Mouse (Mus musculus) kidney, postnatal 25 days (tissue): ENCODE data around the gene Rab20.

ENCODE experiments used
- DNase-seq, 2 experiments: peaks; one replicate each; pipeline ENCODE4 v3.0.0; 2021; ENCODE audit warnings: mixed read lengths in 2 of 2

Gene Rab20

GRCm38 (mm10) chr8:11452152-11452551 lies 26.4 kb downstream of the Rab20 start:
- DNase-seq = no peak

DNA sequence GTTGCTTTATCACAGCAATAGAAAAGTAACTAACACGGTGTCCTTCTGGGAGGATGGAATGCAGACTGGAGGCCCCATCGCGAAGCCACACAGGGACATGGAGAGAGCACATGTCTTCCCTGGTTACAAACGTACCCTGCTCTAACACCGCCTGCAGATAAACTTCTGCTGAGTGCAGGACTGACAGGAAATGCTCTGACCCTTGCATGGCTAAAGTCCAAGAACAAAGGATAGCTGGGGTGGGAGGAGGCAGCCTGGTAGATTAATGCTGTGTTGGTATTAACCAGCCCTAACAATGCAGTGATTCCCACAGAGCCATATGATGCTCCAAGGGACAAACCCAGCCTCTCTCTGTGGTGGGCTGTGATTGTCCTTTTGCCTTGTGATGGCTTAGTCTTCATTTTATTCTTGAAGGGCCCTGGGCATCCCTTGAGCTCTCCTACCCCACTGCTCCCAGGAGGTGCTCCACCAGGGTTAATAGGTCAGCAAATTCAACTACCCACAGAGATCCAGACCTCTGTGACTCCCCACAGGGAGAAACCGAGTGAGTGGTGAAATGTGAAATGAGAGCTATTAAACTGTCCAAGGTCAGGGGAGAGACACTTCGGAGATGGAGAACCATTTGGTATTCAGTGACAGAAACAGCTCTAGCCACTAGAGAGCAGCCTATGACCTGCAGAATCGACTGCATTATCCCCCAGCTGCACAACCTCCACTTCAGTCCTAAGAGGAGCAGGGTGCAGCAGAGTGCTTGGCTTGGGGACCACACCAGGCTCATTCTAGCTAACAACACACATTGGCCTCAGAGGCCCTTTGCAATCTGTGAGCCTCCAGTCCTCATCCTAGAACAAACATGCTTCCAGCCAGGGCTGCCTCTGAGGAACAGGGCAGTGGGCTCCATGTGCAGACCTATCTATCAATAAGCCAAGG lies 28.1 kb downstream of the Rab20 start:
- peak; percentile 65 to 73 for DNase-seq

DNA sequence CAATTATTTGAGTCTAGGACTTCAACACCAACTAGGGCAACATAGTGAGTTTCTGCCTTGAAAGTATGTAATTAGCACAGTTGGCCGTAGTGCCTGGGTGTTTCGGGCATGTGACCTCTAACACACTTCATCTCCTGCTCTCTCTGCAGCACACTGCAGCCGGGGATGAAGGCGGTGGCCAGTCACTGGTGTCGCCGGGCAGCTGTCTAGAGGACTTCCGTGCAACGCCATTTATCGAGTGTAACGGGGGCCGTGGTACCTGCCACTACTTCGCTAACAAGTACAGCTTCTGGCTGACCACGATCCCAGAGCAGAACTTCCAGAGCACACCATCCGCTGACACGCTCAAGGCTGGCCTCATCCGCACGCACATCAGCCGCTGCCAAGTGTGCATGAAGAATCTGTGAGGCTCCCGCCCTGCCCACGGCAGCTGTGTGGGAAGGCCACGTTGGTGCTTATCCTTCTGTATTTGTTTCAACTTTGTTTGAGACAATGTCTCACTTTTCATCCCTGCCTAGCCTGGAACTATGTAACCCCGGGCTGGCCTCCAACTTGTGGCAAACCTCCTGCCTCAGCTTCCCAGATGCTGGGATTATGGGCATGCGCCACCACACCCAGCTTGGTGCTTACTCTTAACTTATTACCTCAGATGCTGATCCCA lies 30.5 kb downstream of the Rab20 start:
- no peak for DNase-seq

- no peak for DNase-seq
These were observed 32.7 kb downstream of the Rab20 start for GRCm38 (mm10) chr8:11445790-11446189.

GRCm38 (mm10) chr8:11444216-11444615 lies 34.3 kb downstream of the Rab20 start:
- DNase-seq = no peak

DNA sequence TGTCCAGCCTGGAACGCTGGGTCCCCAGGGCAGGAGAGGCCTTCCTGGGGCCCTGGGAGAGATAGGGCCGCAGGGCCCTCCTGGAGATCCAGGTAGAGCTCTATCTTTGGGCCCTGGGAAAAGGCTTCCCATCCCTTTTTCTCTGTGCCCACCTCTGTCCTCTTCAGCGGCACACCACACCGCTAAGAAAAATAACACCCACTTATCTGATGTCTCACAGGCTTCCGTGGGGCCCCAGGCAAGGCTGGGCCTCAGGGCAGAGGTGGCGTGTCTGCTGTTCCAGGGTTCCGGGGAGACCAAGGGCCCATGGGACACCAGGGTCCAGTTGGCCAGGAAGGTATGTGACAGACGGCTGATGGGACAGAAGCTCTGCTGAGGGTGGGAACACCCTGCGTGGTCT lies 34.9 kb downstream of the Rab20 start:
- DNase-seq = no peak

GRCm38 (mm10) chr8:11441291-11441690 lies 37.2 kb downstream of the Rab20 start:
- DNase-seq = no peak

GRCm38 (mm10) chr8:11437862-11438261 lies 40.6 kb downstream of the Rab20 start:
- DNase-seq = no peak

DNA sequence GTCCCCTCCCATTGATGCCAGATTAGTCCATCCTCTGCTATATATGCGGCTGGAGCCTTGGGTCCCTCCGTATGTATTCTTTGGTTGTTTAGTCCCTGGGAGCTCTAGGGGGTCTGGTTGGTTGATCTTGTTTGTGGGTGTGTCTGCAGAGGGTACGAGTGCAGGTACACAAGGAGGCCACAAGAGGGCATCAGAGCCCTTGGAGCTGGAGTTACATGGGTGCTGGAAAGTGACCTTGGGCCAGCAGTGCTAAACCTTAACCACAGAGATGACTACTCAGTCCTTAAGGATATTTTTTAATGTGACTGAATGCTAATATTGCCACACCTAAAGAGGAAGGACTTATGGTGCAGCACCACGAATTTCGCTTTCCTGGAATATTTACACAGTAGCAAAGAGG lies 47.8 kb downstream of the Rab20 start:
- DNase-seq = peak in 1 of 2 experiments; percentile 39

GRCm38 (mm10) chr8:11423091-11423490 lies 55.4 kb downstream of the Rab20 start:
- no peak for DNase-seq

DNA sequence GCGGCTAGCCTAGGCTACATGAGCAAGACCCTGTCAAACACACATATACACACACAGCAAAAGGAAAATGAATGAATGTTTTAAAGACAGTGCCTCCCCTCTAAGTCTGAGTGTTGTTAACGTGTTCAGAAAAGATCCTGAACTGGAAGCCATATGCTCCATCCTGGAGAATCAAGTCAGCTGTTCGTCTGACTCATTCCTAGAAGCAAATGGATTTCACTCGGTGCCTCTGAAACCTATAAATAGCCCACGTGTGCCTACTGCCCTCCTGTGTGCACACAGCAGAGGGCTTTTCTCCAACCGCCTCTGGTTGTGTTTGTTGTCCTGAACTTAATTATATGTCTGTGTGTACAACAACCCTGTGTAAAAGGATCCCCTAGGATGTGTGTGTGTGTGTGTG lies 56.5 kb downstream of the Rab20 start:
- no peak for DNase-seq

DNA sequence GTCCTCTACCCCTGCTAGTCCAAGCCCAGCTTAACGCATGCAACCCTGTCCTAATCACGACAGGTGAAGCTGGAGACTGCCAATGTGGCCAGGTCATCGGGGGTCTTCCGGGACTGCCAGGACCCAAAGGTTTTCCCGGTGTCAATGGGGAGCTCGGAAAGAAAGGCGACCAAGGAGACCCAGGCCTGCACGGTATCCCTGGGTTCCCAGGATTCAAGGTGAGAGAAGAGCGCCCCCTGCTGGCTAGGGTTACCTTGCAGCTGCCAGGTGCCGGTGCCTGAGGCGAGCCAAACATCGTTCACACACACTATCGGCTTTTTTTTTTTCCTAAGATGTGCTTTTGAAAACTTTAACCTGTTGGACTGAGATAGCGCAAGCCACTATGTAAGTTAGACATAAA lies 57.4 kb downstream of the Rab20 start:
- peak in 1 of 2 experiments; percentile 80 for DNase-seq

- peak; percentile 64 to 72 for DNase-seq
These were observed 58.9 kb downstream of the Rab20 start for GRCm38 (mm10) chr8:11419645-11420044.

- no peak for DNase-seq
These were observed 59.3 kb downstream of the Rab20 start for GRCm38 (mm10) chr8:11419232-11419631.

DNA sequence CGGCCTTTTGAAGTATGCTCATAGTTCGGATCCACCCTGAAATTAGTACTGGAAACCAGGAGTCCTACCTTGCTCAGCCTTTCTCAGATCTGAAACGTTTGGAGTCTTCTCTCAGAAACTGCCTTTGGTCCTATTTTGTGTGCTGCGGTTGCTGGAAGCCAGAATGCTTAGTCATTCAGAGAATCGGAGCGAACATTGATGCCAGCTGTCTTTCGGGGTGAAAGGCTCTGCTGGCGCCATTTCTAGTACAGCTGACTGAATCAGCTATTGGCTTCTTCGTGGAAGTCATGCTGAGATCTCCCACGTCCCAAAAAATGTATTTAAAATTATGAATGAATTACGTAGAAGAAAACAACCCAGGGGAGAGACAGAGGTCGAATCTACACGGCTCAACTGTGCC lies 60.7 kb downstream of the Rab20 start:
- no peak for DNase-seq

DNA sequence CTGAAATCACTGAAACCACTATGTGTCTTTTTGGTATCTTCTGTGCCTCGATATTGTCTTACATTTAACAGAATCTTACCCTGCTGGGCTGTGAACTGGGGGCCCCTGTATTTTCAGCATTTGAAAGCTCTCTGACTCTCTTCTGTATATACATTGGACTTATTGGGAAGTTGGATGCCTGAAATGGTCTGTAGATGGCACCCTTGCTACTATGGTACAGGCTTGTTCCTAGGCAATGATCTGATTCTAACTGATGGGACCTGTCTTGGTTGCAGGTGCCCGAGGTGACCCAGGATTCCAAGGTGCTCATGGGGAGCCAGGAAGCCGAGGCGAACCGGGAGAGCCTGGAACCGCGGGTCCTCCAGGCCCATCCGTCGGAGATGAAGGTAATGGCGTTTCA lies 63.4 kb downstream of the Rab20 start:
- DNase-seq = no peak

DNA sequence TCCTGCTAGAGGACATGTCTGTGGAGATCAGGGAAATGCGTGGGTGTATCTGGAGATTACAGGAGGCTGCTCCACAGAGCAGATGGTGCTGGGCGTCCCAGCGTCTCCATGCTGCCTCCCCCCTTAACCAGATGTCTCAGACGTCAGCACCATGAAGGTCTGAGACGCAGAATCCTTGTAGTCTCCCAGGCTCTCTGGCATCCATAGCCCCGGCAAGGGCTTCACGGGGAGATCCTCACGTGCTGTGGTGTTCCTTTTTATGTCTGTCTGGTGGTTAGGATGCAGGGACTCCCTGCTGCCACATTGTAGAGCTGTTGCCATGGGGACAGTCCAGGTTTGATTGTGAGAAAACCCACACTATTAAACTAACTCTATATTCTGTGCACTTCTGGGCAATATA lies 64.2 kb downstream of the Rab20 start:
- DNase-seq = no peak

- no peak for DNase-seq
These were observed 66.1 kb downstream of the Rab20 start for GRCm38 (mm10) chr8:11412450-11412849.

DNA sequence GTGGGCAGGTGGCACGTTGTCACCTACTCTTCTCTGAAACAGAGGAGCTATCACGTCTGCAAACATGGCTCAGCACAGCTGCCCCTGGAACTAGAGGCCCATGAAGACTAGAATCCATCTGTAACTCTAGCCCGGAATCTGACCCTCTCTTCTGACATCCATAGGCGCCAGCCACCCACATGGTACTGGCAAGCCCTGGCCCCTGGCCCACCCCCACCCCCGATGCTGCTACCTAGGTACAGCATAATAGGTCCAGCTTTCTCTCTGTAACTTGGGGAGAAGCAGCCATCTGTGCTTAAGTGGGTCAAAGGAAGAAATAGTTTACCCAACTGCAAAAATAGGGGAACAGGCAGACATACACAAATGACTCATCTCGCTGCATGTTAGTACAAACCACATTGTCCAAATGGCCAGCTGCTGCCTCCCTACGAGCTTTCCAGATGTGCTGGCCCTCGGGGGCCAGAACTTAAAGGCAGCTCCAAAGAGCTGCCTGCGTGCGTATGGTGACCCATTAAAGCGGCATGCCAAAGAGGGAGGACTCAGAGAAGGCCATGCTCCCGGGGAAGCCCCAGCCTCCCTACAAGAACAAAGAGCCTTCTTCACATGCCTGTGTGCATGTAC lies 66.9 kb downstream of the Rab20 start:
- no peak for DNase-seq

- peak; percentile 66 to 87 for DNase-seq
These were observed 72.6 kb downstream of the Rab20 start for GRCm38 (mm10) chr8:11405722-11406481.

- no peak for DNase-seq
These were observed 73.9 kb downstream of the Rab20 start for GRCm38 (mm10) chr8:11404614-11405013.

DNA sequence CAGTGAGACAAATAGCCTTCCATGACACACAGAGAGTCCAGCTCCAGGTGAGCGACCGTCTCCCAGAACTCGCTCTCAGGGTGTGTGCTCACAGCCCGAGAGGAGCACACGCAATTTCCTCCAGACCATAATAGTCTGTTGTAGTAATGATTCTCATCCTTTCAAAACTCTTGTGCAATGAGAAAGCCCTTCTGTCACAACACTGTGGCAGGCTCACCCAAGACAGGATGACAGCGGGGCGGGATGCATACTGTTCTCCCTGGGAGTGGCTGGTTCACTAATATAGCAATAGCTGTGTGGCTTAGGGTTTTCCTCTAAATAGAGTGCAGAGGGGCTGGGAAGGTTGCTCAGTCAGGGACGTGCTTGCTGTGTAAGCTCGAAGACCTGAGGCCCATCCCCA lies 74.7 kb downstream of the Rab20 start:
- DNase-seq = no peak
